Mouse (Mus musculus) layer of hippocampus, adult 8-10 months (tissue): Measurements from ENCODE around the gene Ccl9. TPM values are rescaled to one million over a fixed set of nuclear protein-coding genes. Genes with fewer than 3 reads are reported as not detected.
"Not testable (repeated sequence)": the region's sequence is repeated elsewhere in the genome, so short reads cannot be mapped to it uniquely, and the experiment has no call there.

Experiments used
- DNase-seq, 2 experiments: peaks; one replicate each; pipeline ENCODE4 v3.0.0; 2022; ENCODE audit warnings: low spot score in 2 of 2
- total RNA-seq, 4 experiments: library from RNA; stranded (reverse); gene quantifications; 2 replicates each; pipeline ENCODE4 v1.2.4; 2022

Ccl9 gene
- total RNA-seq, 4 experiments from 2014 or later, result 5.1 to 10.0 (median 7.7) TPM

DNA sequence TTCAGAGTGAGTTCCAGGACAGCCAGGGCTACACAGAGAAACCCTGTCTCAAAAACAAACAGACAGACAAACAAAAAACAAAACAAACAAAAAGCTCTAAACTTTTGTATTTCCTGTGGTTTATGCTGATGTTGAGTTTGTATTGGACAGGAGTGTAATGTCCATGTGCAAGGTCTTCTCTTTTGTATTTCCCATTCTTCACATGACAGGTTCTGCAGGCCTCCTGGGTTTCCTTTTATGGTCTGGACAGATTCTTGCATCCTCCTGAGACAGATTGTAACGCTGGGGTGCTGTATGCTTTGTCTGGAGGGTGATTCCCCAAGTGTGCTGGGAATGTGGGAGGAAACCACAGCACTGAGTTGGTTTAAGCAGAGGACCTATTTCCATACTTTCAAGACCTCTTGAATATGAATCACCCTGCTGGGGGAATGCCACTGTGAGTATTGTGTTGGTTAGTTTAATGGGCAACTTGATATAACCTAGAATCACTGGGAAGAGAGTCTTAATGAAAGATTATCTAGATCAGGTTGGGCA lies 2.3 kb upstream of the Ccl9 start:
- no peak for DNase-seq

DNA sequence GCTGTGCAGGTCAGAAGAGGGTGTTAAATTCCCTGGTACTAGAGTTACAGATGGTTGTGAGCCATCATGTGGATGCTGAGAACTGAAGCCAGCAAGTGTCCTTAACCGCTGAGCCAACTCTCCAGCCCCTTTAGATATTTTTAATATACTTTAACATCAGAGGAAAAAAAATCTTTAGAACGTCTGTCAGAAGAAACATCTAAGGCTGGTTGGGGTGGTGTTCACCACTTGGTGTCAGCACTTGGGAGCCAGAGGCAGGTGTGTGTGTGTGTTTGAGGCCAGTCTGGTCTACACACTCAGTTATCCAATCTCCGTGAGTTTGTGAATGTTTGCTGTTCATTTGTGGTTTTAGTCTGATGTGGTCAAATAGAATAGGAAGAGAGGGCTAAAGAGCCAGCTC lies 563 bp upstream of the Ccl9 start:
- DNase-seq, result no peak

DNA sequence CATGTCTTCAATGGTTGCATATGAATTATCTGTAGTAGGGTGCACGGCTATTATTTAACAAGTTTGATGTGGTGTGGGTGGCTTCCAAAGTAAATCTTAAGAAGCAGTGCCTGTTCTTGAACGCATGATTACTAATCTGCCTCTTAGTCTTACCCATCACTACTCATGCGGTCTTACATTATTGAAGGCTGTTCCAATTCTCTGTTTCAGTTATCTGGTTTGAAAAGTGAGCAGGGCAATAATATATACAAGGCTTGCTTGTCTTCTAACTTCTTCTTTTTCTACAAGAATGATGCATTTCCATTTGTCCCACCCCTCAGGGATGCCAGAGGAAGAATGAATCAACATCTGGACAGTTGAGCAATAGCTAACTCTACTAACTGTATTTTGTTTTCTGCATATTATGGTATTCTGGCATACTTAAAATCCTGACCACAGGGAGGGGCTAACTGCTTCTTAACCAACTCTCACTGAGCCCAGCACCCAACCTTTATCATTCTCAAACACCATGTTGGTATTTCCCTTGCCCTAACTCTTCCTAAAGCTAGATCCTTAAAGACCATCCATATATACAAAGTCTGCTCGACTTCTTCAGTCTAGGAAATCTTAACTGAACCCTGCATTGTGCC lies 1.4 kb downstream of the Ccl9 start:
- DNase-seq, result no peak

DNA sequence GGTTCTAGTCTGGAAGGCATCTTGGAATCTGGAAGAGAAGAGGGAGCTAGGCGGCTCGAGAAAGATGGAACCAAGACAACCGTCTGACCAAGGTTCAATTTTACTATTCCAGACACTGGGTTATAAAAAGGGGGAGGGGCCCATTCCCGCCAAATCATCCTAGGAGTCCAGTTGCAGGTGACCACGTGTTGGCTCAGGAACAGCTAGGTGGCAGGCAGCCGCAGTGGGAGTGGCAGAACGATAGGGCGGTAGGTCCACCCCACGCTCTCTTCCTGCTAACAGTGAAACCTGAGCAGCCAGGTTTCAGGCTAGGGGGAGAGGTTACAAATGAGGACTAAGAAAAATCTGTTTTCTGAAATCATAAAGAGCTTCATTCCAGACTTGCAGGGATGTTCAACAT lies 5.6 kb downstream of the Ccl9 start:
- no peak for DNase-seq

DNA sequence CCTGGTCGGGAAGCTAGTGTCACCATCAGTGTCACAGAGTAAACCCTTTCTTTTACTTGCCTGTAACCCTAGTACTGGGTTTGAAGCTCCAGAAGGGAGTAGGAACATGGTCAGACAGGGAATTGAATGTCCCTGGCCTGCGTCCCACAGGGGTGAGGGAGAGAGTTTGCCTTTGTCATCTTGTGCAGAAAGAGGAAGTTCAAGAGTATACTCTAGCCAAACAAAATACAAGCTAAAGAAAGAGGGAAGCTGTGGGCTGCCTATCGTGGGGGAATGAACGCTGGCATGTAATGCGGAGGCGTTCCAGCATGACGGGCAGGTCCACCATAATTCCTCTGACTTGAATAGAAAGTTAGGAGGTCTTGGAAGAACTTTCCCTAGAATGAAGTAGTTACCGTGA lies 6.2 kb downstream of the Ccl9 start:
- no peak for DNase-seq

DNA sequence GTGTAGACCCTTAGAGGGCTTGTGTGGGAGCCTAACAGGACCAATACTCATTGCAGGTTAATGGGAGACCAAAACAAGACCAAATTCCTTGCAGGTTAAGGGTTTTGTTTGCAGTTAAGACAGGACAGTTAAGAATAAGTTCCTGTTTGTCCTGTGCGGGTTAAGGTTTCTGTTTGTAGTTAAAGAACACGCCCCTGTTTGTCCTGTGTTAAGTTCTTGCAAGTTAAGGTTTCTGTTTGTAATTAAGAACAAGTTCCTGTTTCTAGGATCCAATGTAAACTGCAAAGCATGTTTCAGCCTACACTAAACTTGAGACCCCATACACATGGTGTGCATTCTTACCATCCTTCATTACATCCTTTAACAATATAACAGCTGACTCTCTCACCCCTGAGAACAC lies 8.2 kb downstream of the Ccl9 start:
- DNase-seq, result no peak

- DNase-seq, result no peak
These were observed 9.2 kb downstream of the Ccl9 start for GRCm38 (mm10) chr11:83569249-83569648.

DNA sequence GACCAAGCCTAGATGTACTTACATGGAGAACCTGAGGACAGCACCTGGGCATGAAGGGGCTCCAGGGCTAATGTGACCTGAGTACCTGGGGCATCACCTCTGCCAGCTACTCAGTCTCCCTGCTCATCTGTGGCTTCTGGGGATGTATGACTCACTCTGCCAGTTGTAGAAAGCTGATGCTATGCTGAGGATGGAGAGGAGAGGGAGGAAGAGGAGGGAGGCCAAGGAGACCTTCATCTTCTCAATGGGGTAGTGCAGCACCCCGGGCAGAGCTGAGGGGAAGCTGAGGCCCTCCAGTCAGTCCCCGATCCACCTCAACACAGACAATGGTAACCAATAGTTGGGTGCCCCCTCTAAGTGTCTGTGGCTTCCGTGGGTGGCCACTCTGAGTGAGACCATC lies 9.7 kb downstream of the Ccl9 start:
- no peak for DNase-seq

GRCm38 (mm10) chr11:83568061-83568460 lies 10.4 kb downstream of the Ccl9 start:
- no peak for DNase-seq

- DNase-seq, result no peak
These were observed 11.1 kb downstream of the Ccl9 start for GRCm38 (mm10) chr11:83567311-83567710.

GRCm38 (mm10) chr11:83566617-83567016 lies 11.8 kb downstream of the Ccl9 start:
- no peak for DNase-seq

GRCm38 (mm10) chr11:83563754-83564153 lies 14.7 kb downstream of the Ccl9 start:
- DNase-seq, result peak in 1 of 2 experiments; percentile 26

GRCm38 (mm10) chr11:83562311-83562887 lies 16.0 kb downstream of the Ccl9 start:
- DNase-seq, result no peak

DNA sequence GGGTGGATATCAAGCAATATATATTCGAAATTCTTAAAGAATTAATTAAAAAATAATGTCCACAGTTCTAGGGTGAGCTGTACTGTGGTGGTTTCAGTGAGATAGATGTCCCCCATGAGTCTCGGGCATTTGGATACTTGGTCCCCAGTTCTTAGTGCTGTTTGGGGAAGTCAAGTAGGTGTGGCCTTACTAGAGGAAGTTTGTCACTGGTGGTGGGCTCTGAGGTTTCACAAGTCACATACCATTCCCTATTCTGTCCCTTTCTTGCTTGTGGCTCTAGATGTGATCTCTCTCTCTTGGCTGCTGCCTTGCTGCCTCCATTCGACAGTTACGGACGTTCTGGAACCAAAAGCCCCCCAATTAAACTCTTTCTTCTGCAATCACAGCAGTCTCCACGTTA lies 18.0 kb downstream of the Ccl9 start:
- DNase-seq, result no peak

- no peak for DNase-seq
These were observed 21.4 kb downstream of the Ccl9 start for GRCm38 (mm10) chr11:83557074-83557473.

GRCm38 (mm10) chr11:83556085-83556781 lies 22.2 kb downstream of the Ccl9 start:
- DNase-seq, result peak in 1 of 2 experiments; percentile 16

DNA sequence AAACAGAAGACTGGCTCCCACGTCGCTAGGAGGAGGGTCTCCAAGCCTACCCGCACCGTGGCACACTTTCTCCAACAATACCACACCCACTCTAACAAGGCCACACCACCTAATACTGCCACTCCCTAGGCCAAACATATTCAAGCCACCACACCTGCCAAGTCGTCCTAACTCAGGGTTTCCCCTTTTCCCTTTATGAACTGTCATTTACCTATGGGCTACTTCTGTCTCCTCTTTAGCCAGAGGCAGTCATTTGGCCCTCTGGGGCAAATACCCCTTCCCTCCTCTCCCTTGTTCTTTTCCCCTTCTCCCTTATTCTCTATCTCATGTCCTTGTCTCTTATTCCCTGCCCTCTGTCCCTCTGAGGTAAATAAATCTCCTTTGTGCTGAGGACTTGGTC lies 26.8 kb downstream of the Ccl9 start:
- no peak for DNase-seq

GRCm38 (mm10) chr11:83551037-83551436 lies 27.4 kb downstream of the Ccl9 start:
- not testable (repeated sequence) for DNase-seq

DNA sequence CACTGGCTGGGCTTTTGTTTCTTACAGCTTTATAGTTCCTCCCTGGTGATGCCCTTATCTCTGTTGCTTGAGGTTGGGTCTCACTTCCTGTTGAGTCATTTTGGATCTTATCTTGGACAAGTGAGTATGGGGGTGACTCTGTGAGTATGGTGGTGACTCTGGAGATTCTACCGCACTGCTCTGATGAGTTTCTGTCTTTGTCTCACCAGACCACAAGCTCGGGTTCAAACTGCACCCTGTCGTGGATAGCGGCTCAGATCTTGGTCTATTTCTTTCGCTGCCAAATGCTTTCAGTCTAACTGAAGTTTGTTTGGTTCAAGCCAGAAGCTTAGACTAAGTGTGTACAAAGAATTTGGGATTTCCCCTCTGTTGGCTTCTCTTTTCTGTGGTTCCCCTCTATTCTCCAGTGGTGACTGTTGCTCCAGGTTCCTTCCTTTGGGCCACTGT lies 28.2 kb downstream of the Ccl9 start:
- DNase-seq, result no peak

DNA sequence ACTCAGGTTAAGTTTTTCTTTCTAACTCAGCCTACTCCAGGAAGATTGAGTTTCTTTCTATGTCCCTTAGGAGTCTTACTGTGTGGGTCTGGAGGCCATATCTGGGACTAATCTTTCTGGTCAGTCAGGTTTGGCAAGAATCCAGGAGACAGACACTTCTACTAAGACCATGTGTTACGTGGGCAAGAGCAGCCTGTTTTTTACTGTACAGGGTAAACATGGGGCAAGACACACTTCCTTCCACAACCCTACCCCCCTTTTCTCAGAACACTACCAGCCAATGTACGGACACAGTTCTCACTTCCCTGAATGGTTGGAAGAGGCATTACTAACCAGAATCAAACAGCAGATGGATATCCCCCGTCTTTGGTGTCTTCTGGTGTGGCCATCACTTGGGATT lies 34.2 kb downstream of the Ccl9 start:
- no peak for DNase-seq

DNA sequence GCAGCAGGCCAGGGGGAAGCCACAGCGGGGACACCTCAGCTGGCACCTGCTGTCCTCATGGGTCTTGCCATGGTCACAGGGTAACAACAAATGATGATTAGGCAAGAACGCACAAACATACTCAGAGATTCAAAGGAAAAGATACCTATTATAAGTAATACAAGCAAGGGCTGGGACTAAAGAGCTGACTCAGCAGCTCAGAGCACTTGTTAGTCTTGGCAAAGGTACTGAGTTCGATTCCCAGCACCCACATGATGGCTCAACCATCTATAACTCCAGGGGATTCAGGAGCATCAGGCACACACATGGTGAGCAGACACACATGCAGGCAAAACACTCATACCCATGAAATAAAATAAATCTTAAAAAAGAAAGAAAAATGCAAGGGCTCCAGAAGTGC lies 37.0 kb downstream of the Ccl9 start:
- no peak for DNase-seq

- DNase-seq, result no peak
These were observed 37.5 kb downstream of the Ccl9 start for GRCm38 (mm10) chr11:83540931-83541330.
